Mouse (Mus musculus) gastrocnemius, adult 2 months (tissue): ENCODE results near the gene Flrt3. TPM values are rescaled to one million over a fixed set of nuclear protein-coding genes. Genes with fewer than 3 reads are reported as not detected.

Experiments used
- DNase-seq: peaks from one replicate; pipeline ENCODE4 v3.0.0; 2022
- H3K27ac ChIP-seq: fragments of 200-600 bp; 2 replicates; pipeline ENCODE4 v1.8.1; 2022; ENCODE audit warnings: mild to moderate bottlenecking
- H3K4me3 ChIP-seq: fragments of 200-600 bp; 2 replicates; pipeline ENCODE4 v1.8.1; 2022; ENCODE audit warnings: mild to moderate bottlenecking, moderate library complexity
- CTCF ChIP-seq: fragments of 200-600 bp; IDR thresholded peaks from 2 replicates; pipeline ENCODE4 v1.8.1; 2022; ENCODE audit warnings: antibody characterized with exemption, mild to moderate bottlenecking, moderate library complexity
- intact Hi-C: fragments of 180-260 bp; cut with DNase I; formaldehyde crosslinking; loops from one replicate; pipeline ENCODE4 v1.15.1; 2025
- long read RNA-seq, 2 experiments: library from polyadenylated mRNA; stranded (forward); transcript quantifications; one replicate each; pipeline ENCODE4 v2.0.0; 2021
- total RNA-seq, 2 experiments: library from RNA; stranded (reverse); gene quantifications; 2 replicates each; pipeline ENCODE4 v1.2.3; 2021

The Flrt3 gene
- total RNA-seq: under 1 TPM; 0.23 to 0.33 TPM
- long read RNA-seq, experiment 1, partial matches to known transcripts: 0 of 1 reads
- long read RNA-seq, experiment 1, other reads (novel, unspliced or antisense): 1 of 1 reads
- long read RNA-seq, experiment 2: 0 reads

DNA sequence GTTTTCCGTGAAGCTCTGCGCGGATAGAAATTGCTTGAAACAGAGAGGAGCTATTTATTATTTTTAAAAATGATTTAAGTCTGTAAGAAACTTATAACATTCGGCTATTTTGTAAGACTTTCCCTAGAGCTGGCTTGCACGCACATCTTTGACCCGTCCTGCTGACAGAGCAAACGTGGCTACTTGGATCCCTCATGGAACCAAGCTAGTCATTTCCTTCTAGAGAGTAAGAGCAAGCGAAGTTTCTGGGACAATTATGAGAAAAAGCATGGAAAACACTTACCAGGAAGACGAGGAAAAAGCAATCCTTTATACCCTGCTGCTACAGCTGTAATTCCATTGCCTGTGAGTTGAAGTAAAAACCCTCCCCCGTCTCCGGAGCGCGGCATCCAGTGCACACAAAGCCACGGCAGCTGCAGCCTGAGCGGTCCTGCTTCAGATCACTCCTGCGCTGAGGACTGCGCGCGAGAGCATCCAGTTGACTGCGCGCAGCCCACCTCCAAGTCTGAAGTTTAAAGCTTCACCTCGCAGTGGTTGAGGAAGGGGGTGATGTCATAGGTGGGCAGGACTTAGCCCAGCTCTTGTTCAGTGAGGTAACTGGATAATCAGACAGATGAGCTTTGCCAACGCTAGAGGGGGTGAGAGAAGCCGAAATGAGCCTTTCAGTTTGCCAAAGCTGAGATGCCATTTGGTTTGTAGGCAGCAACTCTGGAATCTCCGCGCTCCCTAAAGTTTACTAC is at the start of gene Flrt3:
Gene Flrt3, minus strand, starts transcription at position 507 of the 740 bp plus-strand sequence.
- Histone ChIP-seq H3K27ac (peak within 1 kb of the TSS; percentile 46), H3K4me3 (peak within 1 kb of the TSS; percentile 72)
- DNase-seq: peak; percentile 79
- intact Hi-C loops: no loop called here
- TF ChIP-seq CTCF: peak; percentile 65

- no peak for DNase-seq
- intact Hi-C loops: no loop called here
- TF ChIP-seq CTCF: no peak
- Histone ChIP-seq H3K4me3 (no peak overlapping the region), H3K27ac (no peak overlapping the region)
These were observed 46.1 kb upstream of the Flrt3 start for GRCm38 (mm10) chr2:140717407-140717806.

DNA sequence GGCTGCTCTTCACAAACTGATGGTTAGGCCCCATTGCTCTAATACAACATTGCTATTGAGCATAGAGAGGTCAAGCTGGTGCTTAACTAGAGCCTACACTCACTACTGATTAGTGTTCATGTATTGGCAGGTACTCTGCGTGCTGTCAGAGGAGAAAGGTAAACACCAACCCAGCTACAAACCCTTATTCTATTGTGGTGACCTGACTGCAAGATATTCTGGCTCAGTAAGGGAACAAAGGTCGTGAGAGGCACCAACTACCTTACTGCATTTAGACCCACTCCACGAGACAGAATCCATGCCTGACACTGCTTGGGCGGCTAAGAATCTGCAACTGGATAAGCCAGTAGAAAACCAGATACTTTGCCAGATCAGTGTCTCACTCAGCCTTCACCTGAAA is 44.6 kb upstream of the Flrt3 start:
- TF ChIP-seq CTCF: no peak
- H3K4me3 ChIP-seq: no peak overlapping the region
- intact Hi-C loops: no loop called here
- DNase-seq: no peak
- no peak overlapping the region for H3K27ac ChIP-seq

DNA sequence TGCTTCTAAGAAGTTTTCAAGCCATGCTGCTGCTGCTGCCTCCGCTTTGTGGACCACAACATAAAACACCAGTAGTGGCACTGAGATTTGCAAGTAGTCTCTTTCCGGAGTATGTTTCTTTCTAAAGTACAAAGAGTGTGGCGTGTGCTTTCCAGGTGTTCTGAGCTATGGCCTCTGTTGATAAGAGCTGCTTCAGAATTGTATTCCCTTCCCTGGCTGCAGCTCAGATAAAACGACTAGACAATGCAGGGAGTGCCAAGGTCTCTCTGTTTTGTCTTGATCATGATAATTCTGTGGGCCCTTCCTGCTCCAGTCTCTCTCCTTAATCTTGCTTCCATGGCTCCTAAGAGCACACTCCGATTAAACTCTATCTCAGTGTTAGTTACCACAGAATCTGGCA is 36.3 kb upstream of the Flrt3 start:
- Histone ChIP-seq H3K4me3 (no peak overlapping the region), H3K27ac (no peak overlapping the region)
- intact Hi-C loops: no loop called here
- TF ChIP-seq CTCF: no peak
- DNase-seq: no peak

DNA sequence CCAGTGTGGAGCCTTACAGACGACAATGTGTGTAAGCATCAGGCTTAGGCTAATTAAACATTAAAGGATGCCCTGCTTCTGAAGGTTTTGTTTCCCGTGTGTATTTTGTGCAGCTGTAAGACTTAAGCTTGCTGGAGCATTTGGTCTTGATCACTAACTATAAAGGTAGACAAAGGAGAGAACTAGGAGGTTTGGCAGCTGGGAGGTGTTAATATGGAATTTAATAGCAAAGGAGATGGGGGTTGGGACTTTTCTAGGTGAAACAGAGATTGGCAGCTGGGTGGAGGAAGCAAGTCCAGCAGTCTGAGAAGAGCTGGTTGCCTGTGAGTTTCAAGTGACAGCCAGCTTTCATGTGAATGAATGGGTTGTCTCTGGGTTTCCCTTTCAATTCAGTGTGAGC is 34.0 kb upstream of the Flrt3 start:
- intact Hi-C loops: no loop called here
- H3K27ac ChIP-seq: no peak overlapping the region
- DNase-seq: no peak
- H3K4me3 ChIP-seq: no peak overlapping the region
- no peak for TF ChIP-seq CTCF

GRCm38 (mm10) chr2:140704146-140704545 is 32.9 kb upstream of the Flrt3 start:
- no peak for DNase-seq
- no peak overlapping the region for H3K4me3 ChIP-seq
- no peak for TF ChIP-seq CTCF
- H3K27ac ChIP-seq: no peak overlapping the region
- intact Hi-C loops: no loop called here

GRCm38 (mm10) chr2:140703377-140703776 is 32.1 kb upstream of the Flrt3 start:
- Histone ChIP-seq H3K27ac (no peak overlapping the region), H3K4me3 (no peak overlapping the region)
- no peak for TF ChIP-seq CTCF
- DNase-seq: no peak
- intact Hi-C loops: no loop called here

DNA sequence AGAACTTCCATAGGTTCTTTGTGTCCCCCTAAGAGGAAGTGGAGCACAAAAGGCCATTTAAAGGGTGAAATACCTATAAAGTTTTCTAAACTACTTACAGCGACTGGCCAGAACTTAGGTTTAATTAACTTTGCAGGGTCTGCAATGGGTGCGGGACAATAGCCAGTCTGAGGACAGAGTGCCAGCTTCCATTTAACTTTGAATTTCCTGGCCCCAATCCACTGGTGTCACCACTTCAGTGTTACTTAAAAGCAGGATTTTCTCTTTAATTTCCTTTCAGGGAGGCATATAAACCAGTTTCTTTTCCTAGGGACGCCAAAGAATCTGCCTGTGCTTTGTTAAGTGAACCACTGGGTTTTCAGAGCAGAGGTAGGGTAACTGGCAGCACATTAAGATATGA is 27.3 kb upstream of the Flrt3 start:
- intact Hi-C loops: no loop called here
- TF ChIP-seq CTCF: no peak
- DNase-seq: no peak
- Histone ChIP-seq H3K27ac (no peak overlapping the region), H3K4me3 (no peak overlapping the region)

DNA sequence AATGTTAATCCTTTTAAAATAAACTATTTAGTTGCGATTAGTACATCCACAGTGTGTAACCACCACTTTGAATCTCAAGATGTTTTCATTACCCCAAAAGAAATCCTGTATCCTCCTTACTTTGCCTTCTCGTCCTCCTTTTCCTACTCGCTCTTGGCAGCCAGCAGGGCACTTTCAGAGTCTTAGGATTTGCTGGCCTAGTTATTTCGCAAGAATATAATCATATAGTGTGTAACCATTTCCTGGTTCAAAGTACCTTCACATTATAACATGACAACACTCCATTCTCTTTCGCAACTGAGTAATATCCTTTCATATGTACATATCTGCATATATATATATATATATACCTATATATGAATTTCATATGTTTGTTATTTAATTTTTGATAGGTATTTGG is 22.6 kb upstream of the Flrt3 start:
- no peak for TF ChIP-seq CTCF
- no peak for DNase-seq

GRCm38 (mm10) chr2:140692461-140692860 is 21.2 kb upstream of the Flrt3 start:
- no peak for DNase-seq
- H3K4me3 ChIP-seq: no peak overlapping the region
- TF ChIP-seq CTCF: no peak
- no peak overlapping the region for H3K27ac ChIP-seq
- intact Hi-C loops: no loop called here

More for the DNA sequence above, 22.6 kb upstream of the Flrt3 start:
- no peak overlapping the region for H3K4me3 ChIP-seq
- no peak overlapping the region for H3K27ac ChIP-seq
- intact Hi-C loops: no loop called here

- intact Hi-C loops: no loop called here
- H3K27ac ChIP-seq: no peak overlapping the region
- no peak for DNase-seq
- no peak overlapping the region for H3K4me3 ChIP-seq
- no peak for TF ChIP-seq CTCF
These were observed 20.1 kb upstream of the Flrt3 start for GRCm38 (mm10) chr2:140691403-140691802.

GRCm38 (mm10) chr2:140690906-140691305 is 19.6 kb upstream of the Flrt3 start:
- Histone ChIP-seq H3K4me3 (no peak overlapping the region), H3K27ac (no peak overlapping the region)
- intact Hi-C loops: no loop called here
- TF ChIP-seq CTCF: no peak
- DNase-seq: no peak

DNA sequence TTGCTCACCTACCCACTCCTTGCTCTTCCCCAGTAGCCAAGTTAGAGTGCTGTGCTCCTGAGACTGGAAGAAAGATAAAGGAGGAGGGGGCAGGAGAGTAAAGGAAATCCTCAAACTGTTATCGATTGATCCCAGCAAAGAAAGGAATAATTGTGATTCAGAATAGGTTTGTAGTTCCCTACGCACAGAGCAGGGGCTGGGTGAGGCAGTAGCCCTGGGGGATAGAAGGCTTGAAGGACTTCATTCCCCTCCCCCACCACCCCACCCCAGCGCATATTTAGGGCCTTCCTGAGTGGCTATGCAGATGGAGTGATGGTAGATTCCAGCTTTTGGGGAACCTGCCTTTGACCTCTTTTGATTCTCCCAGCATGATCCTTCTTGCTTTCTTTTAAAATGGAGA is 5.5 kb upstream of the Flrt3 start:
- no peak for TF ChIP-seq CTCF
- intact Hi-C loops: no loop called here
- DNase-seq: no peak
- no peak overlapping the region for H3K4me3 ChIP-seq
- H3K27ac ChIP-seq: no peak overlapping the region

GRCm38 (mm10) chr2:140673466-140673865 is 2.2 kb upstream of the Flrt3 start:
- TF ChIP-seq CTCF: no peak
- DNase-seq: no peak
- H3K4me3 ChIP-seq: no peak overlapping the region
- intact Hi-C loops: no loop called here
- H3K27ac ChIP-seq: no peak overlapping the region
